In genomic region chr4:48754466-48755171, GRCm38 (mm10) we compare ENCODE assay signal across 9 mouse cellular contexts.
DNase-seq lines count a peak whose midpoint lies in the region; ATAC-seq and TF ChIP-seq lines count a peak whose summit lies in the region.
"Had no signal": no experiment of that assay in that cellular context is flagged by ENCODE, and none has a peak within 500 bp of the region (broad histone marks: within the 10 kb centered on the region; RNA-seq: fewer than 3 reads in every experiment).

No protein-coding gene starts in this region.

- TF ChIP-seq CTCF in CH12.LX (conservative IDR thresholded peaks at IDR 0.05 in 1 of 2, IDR thresholded peaks at IDR 0.05 in 1 of 2; ENCODE audit: low read depth in 2 of 2, low read length in 2 of 2): no peak

- TF ChIP-seq POLR2A in CH12.LX (IDR thresholded peaks at IDR 0.05; ENCODE audit: low read depth, low read length): no peak

- H3K27me3 ChIP-seq in embryonic facial prominence, embryonic 11.5 days (ENCODE audit: control insufficient read depth, insufficient read depth, low read length): no peaks in the 10 kb centered on the region
- H3K27me3 ChIP-seq in embryonic facial prominence, embryonic 10.5 days (replicated peaks; ENCODE audit: low read depth, poor library complexity, severe bottlenecking): no peaks in the 10 kb centered on the region
- H3K27me3 ChIP-seq in CH12.LX (replicated peaks): no peaks in the 10 kb centered on the region
- no peaks in the 10 kb centered on the region for H3K27me3 ChIP-seq in limb, embryonic 15.5 days
- H3K27me3 ChIP-seq: neural tube, embryonic 12.5 days had no signal

- H3K4me3 ChIP-seq in embryonic facial prominence, embryonic 11.5 days (ENCODE audit: low read depth, low read length): no peak overlapping the region
- no peak overlapping the region for H3K4me3 ChIP-seq in embryonic facial prominence, embryonic 10.5 days
- no peak overlapping the region for H3K4me3 ChIP-seq in CH12.LX (replicated peaks in 1 of 3; ENCODE audit: low read depth in 2 of 3, low read length in 2 of 3, poor library complexity in 1 of 3)
- no peak overlapping the region for H3K4me3 ChIP-seq in limb, embryonic 15.5 days
- H3K4me3 ChIP-seq: neural tube, embryonic 12.5 days had no signal

- no peak overlapping the region for H3K4me2 ChIP-seq in embryonic facial prominence, embryonic 11.5 days (ENCODE audit: low read depth, low read length)
- H3K4me2 ChIP-seq in CH12.LX (ENCODE audit: insufficient read depth, low read depth, poor library complexity, severe bottlenecking): peak overlapping the region; percentile 46; the same call in 1 of the 2 replicates
- H3K4me2 ChIP-seq in limb, embryonic 15.5 days: no peak overlapping the region
- H3K4me2 ChIP-seq: neural tube, embryonic 12.5 days had no signal

- ATAC-seq in embryonic facial prominence, embryonic 11.5 days (replicated peaks; ENCODE audit: insufficient number of reproducible peaks, low FRiP score, low TSS enrichment, low read depth): no peak
- peak; percentile 76; the same call in 1 of the 2 replicates for ATAC-seq in limb, embryonic 15.5 days (ENCODE audit: insufficient number of reproducible peaks, low FRiP score, low TSS enrichment, low read depth)
- ATAC-seq in monocyte, adult 5-6 weeks (replicated peaks; ENCODE audit: insufficient number of reproducible peaks, low FRiP score, low TSS enrichment, poor library complexity, severe bottlenecking): no peak
- no peak for ATAC-seq in erythroblast, adult 5-6 weeks (replicated peaks; ENCODE audit: low FRiP score, poor library complexity, severe bottlenecking)

- in situ Hi-C loops in CH12.LX (cut with MboI; ENCODE audit: low pct_ligation_motif_present, low pct_unique_long_range_greater_than_20kb, low sequenced_read_pairs): no loop called here

- TF ChIP-seq EP300 in CH12.LX (IDR thresholded peaks at IDR 0.05; ENCODE audit: low read length): 0 out of 2 replicates have a peak, but pooled peaks have one; percentile 5

- no peaks in the 10 kb centered on the region for H3K79me2 ChIP-seq in CH12.LX (replicated peaks; ENCODE audit: control insufficient read depth, extremely low read depth, insufficient read depth, poor library complexity, severe bottlenecking)

- no peak overlapping the region for H3K9ac ChIP-seq in embryonic facial prominence, embryonic 11.5 days (replicated peaks; ENCODE audit: low read length)
- no peak overlapping the region for H3K9ac ChIP-seq in CH12.LX (ENCODE audit: insufficient read depth, low read depth)
- no peak overlapping the region for H3K9ac ChIP-seq in limb, embryonic 15.5 days
- H3K9ac ChIP-seq: neural tube, embryonic 12.5 days had no signal

- 79% methylated on average over 13 of the region's 13 CpGs for WGBS in embryonic facial prominence, embryonic 11.5 days
- WGBS in embryonic facial prominence, embryonic 10.5 days: 83% methylated on average over 13 of the region's 13 CpGs
- WGBS in limb, embryonic 15.5 days: 49% methylated on average over 13 of the region's 13 CpGs

- dilution Hi-C loops in CH12.LX (cut with MboI; ENCODE audit: extremely low pct_ligation_motif_present, extremely low pct_unique_long_range_greater_than_20kb, low sequenced_read_pairs): no loop called here

- H3K4me1 ChIP-seq in embryonic facial prominence, embryonic 11.5 days (ENCODE audit: control insufficient read depth, insufficient read depth, low read length): no peaks in the 10 kb centered on the region
- 0 out of 2 replicates have a peak, but pooled peaks cover 4% of the 10 kb centered on the region for H3K4me1 ChIP-seq in embryonic facial prominence, embryonic 10.5 days
- H3K4me1 ChIP-seq in CH12.LX (ENCODE audit: control insufficient read depth in 1 of 2, insufficient read depth in 2 of 2): peaks cover 0 to 2% of the 10 kb centered on the region in 2 experiments; a peak in 1 of 4 replicates
- H3K4me1 ChIP-seq in limb, embryonic 15.5 days: 0 out of 2 replicates have a peak, but pooled peaks cover 4% of the 10 kb centered on the region
- H3K4me1 ChIP-seq: neural tube, embryonic 12.5 days had no signal

- no peaks in the 10 kb centered on the region for H3K9me3 ChIP-seq in embryonic facial prominence, embryonic 11.5 days (replicated peaks; ENCODE audit: control insufficient read depth, low read length)
- no peaks in the 10 kb centered on the region for H3K9me3 ChIP-seq in embryonic facial prominence, embryonic 10.5 days
- no peaks in the 10 kb centered on the region for H3K9me3 ChIP-seq in CH12.LX (replicated peaks; ENCODE audit: low read length)
- H3K9me3 ChIP-seq in limb, embryonic 15.5 days: no peaks in the 10 kb centered on the region
- H3K9me3 ChIP-seq: neural tube, embryonic 12.5 days had no signal

- intact Hi-C loops in heart, postnatal 14 days (cut with DNase I): no loop called here

- no peak for TF ChIP-seq RAD21 in CH12.LX (IDR thresholded peaks at IDR 0.05; ENCODE audit: low read depth, low read length)

- peak; percentile 25 for DNase-seq in embryonic facial prominence, embryonic 11.5 days (ENCODE audit: low spot score)
- DNase-seq in embryonic facial prominence, embryonic 10.5 days (ENCODE audit: low spot score): no peak
- no peak for DNase-seq in CH12.LX (ENCODE audit: extremely low read depth)
- peak; percentile 81 to 90 for DNase-seq in frontal cortex, adult 2 months (ENCODE audit: extremely low spot score in 1 of 2, low spot score in 1 of 2)
- peak; percentile 57 to 72 for DNase-seq in heart, postnatal 14 days

- H3K27ac ChIP-seq in embryonic facial prominence, embryonic 11.5 days (replicated peaks; ENCODE audit: low read depth, low read length): no peak overlapping the region
- no peak overlapping the region for H3K27ac ChIP-seq in embryonic facial prominence, embryonic 10.5 days (replicated peaks)
- H3K27ac ChIP-seq in CH12.LX (ENCODE audit: insufficient read depth, low read depth): no peak overlapping the region
- H3K27ac ChIP-seq in limb, embryonic 15.5 days: peak overlapping the region; percentile 68
- H3K27ac ChIP-seq: neural tube, embryonic 12.5 days had no signal

- no peaks in the 10 kb centered on the region for H3K36me3 ChIP-seq in embryonic facial prominence, embryonic 11.5 days (replicated peaks; ENCODE audit: control insufficient read depth, insufficient read depth, low read depth, low read length)
- H3K36me3 ChIP-seq in embryonic facial prominence, embryonic 10.5 days (replicated peaks): no peaks in the 10 kb centered on the region
- no peaks in the 10 kb centered on the region for H3K36me3 ChIP-seq in CH12.LX (replicated peaks in 1 of 2; ENCODE audit: control insufficient read depth in 1 of 2, insufficient read depth in 1 of 2, low read length in 1 of 2)
- no peaks in the 10 kb centered on the region for H3K36me3 ChIP-seq in limb, embryonic 15.5 days
- H3K36me3 ChIP-seq: neural tube, embryonic 12.5 days had no signal

TF ChIP-seq in CH12.LX, 34 proteins besides CTCF, POLR2A, EP300 and RAD21:
- no peak for TF ChIP-seq RCOR1 (conservative IDR thresholded peaks at IDR 0.05; ENCODE audit: low read depth, low read length)
- peak; percentile 32; the same call in 1 of the 2 replicates for TF ChIP-seq ETS1 (conservative IDR thresholded peaks at IDR 0.05; ENCODE audit: low read depth, low read length)
- TF ChIP-seq IRF4 (IDR thresholded peaks at IDR 0.05; ENCODE audit: low read depth, low read length): no peak
- no peak for TF ChIP-seq USF2 (conservative IDR thresholded peaks at IDR 0.05; ENCODE audit: low read depth, low read length)
- no peak for TF ChIP-seq CHD1 (IDR thresholded peaks at IDR 0.05; ENCODE audit: low read depth, low read length)
- no peak for TF ChIP-seq CHD2 (IDR thresholded peaks at IDR 0.05; ENCODE audit: low read length)

Comparison
In these comparisons a context has a peak if more than half of its experiments do, and no peak if none do; other contexts are left out.
1. DNase-seq: peak in embryonic facial prominence, embryonic 11.5 days (single experiment), frontal cortex, adult 2 months (2 of 2) and heart, postnatal 14 days (2 of 2); none in embryonic facial prominence, embryonic 10.5 days (single experiment) and CH12.LX (single experiment).